Mouse (Mus musculus): ENCODE data around the gene Csf2. TPM values are rescaled to one million over a fixed set of nuclear protein-coding genes. Genes with fewer than 3 reads are reported as not detected.

The Csf2 gene
- total RNA-seq, 2 experiments from 2014 or later, result not detected

Other genes with a start within 250 kb of the Csf2 start
- 1 to 10 TPM; 4.0 to 4.7 TPM for gene Slc22a4, start 221.6 kb downstream of the Csf2 start, total RNA-seq (2021)
- gene Pdlim4, start 180.7 kb downstream of the Csf2 start, total RNA-seq (2021), result 10 to 100 TPM; 11.9 to 13.5 TPM
- 10 to 100 TPM; 14.4 to 15.7 TPM for gene P4ha2, start 149.6 kb downstream of the Csf2 start, total RNA-seq (2021)
- not detected for gene Il3, start 17.6 kb upstream of the Csf2 start, total RNA-seq (2021)
- gene Acsl6, start 54.1 kb upstream of the Csf2 start, total RNA-seq (2021), result 10 to 100 TPM; 89.8 to 95.8 TPM
- gene Meikin, start 121.0 kb upstream of the Csf2 start, total RNA-seq (2021), result not detected
- gene Fnip1, start 188.5 kb upstream of the Csf2 start, total RNA-seq (2021), result 10 to 100 TPM; 19.2 to 19.5 TPM